Mouse (Mus musculus) forebrain, embryonic 10.5 days (tissue): ENCODE measurements around the gene Hoxa9. TPM values are rescaled to one million over a fixed set of nuclear protein-coding genes. Genes with fewer than 3 reads are reported as not detected.
A peak's percentile ranks its signal among the peaks of the same experiment; 100 is the strongest.

Experiments used
- DNase-seq: peaks from one replicate; pipeline ENCODE4 v3.0.0-alpha.2; 2017; ENCODE audit warnings: low spot score; ENCODE audit errors: extremely low spot score
- H3K27ac ChIP-seq: fragments of 300-500 bp; sonication (generic); 2 replicates; pipeline ENCODE4 v1.5.1; 2016; ENCODE audit warnings: mild to moderate bottlenecking
- H3K27me3 ChIP-seq: fragments of 300-500 bp; sonication (generic); 2 replicates; pipeline ENCODE4 v1.6.1; 2016; ENCODE audit warnings: mild to moderate bottlenecking; ENCODE audit not compliant: poor library complexity, severe bottlenecking
- H3K36me3 ChIP-seq: fragments of 300-500 bp; sonication (generic); replicated peaks from 2 replicates; pipeline ENCODE4 v1.6.1; 2016; ENCODE audit warnings: mild to moderate bottlenecking, moderate library complexity
- H3K4me1 ChIP-seq: fragments of 300-500 bp; sonication (generic); 2 replicates; pipeline ENCODE4 v1.6.1; 2016
- H3K4me3 ChIP-seq: fragments of 300-500 bp; sonication (generic); 2 replicates; pipeline ENCODE4 v1.5.1; 2016; ENCODE audit warnings: mild to moderate bottlenecking, moderate library complexity
- H3K9me3 ChIP-seq: fragments of 300-500 bp; sonication (generic); 2 replicates; pipeline ENCODE4 v1.6.1; 2016; ENCODE audit warnings: mild to moderate bottlenecking, moderate library complexity
- WGBS: fragments of 180-500 bp; shearing (Covaris S2); methylation state at CpG from one replicate; pipeline ENCODE4 v1.1.7; 2016; 5-methylcytosine and 5-hydroxymethylcytosine counted together
- polyA plus RNA-seq: library from polyadenylated mRNA; unstranded; fragments of >200 nt; fragmentation: Nextera tagmentation; extraction: Ambion mirVana; gene quantifications from 2 replicates; pipeline ENCODE4 v1.2.1, GENCODE M21; 2016

The Hoxa9 gene
- polyA plus RNA-seq, 1 experiment from 2014 or later, result not detected

GRCm38 (mm10) chr6:52256956-52257355, 26.1 kb upstream of the Hoxa9 start:
- no peaks in the 10 kb centered on the region for H3K9me3 ChIP-seq
- WGBS, result 0% methylated on average over 6 of the region's 6 CpGs
- H3K4me3 ChIP-seq, result no peak overlapping the region
- peaks cover 16% of the 10 kb centered on the region for H3K4me1 ChIP-seq
- peak; percentile 75 for DNase-seq
- no peak overlapping the region for H3K27ac ChIP-seq
- H3K27me3 ChIP-seq, result peaks cover 100% of the 10 kb centered on the region
- no peaks in the 10 kb centered on the region for H3K36me3 ChIP-seq

DNA sequence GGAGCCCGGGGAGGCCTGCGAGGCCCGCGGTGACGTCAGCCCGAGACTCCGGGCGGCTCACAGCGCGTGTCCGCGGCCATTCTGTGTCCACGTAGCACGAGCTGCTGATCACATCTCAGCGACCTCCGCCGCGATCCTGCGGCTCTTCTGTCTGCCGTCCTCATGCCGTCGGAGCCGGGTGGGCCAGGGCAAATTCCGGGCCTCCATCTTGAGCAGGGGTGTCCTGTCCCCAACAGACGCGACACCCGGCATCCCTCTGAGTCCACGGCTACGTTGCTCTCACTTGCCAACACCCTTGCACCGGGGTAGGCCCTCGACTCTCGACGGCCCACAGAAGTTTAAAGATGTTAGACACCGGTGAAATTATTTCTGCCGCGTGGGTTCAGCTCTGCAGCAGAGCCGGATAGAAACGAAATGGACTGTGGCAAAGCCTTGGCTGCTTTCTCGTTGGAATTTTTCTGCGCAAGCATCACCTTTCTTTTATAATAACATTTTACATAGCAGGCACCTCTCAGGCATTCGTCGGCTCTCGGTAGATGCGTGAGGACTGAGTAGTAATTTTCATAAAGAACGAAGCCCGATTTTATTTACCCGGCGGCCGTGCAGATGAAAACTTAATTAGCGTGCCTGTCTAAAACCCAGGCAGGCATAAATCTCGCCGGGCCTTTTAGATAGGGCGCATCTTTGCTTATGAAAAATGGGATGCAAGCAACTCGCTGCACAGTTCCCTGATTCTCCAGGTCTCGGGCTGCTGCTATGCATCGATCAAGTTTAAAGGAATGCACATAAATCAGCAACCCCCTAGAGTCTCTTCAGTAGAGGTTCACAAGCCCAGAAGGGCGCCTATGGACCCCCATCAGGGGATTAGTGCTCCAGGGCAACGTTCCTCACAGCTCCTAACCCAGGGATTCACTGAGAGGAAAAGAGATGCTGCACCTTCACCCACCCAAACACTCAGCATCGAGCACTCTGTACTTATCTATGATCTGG, 22.9 kb upstream of the Hoxa9 start:
- WGBS, result under 1% methylated on average over 59 of the region's 59 CpGs
- Histone ChIP-seq H3K36me3 (no peaks in the 10 kb centered on the region), H3K9me3 (no peaks in the 10 kb centered on the region), H3K27ac (no peak overlapping the region), H3K4me1 (peaks cover 5% of the 10 kb centered on the region), H3K4me3 (0 out of 2 replicates have a peak overlapping the region, but pooled peaks have one; percentile 11), H3K27me3 (peaks cover 100% of the 10 kb centered on the region)
- DNase-seq, result no peak

GRCm38 (mm10) chr6:52252775-52253376, 22.0 kb upstream of the Hoxa9 start:
- no peak for DNase-seq
- Histone ChIP-seq H3K9me3 (no peaks in the 10 kb centered on the region), H3K27me3 (peaks cover 100% of the 10 kb centered on the region), H3K27ac (no peak overlapping the region), H3K4me3 (no peak overlapping the region), H3K36me3 (no peaks in the 10 kb centered on the region), H3K4me1 (peaks cover 5% of the 10 kb centered on the region)
- under 1% methylated on average over 35 of the region's 35 CpGs for WGBS

DNA sequence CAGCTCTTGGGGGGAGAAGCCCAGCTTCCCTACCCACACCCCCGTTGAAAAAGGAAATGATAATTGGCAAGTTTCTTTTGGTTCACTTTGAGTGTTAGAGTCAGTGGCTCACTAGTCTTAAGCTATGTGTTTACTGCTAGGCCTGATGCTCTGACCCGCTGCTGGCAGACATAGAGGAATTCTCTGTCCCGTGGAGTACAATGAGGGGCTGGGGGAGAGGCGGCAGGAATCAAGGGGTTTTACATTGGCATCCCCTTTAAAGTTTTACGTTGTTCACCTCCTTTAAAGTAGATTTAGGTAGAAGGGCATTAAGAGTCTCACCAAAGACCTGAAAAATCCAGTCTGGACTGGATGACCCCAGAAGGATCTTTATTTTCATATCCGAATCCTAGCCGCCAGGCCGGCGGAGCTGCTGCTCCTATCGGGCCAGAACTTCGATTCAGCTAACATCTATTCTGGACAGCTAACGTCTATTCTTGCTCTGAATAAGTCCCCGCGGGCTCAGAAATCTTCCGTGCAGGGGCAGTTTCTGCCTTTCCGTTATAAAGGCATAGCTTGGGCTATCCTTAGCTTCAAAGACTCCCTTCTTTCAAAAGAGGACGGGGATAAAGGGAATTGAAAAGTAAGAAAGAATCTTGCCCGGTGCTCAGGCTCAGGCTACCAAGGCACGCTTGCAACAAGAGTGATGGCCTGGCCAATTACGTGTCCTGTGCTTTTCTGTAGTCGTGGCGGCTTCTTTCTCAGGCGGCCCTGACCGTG, 21.3 kb upstream of the Hoxa9 start:
- Histone ChIP-seq H3K27me3 (peaks cover 100% of the 10 kb centered on the region), H3K27ac (no peak overlapping the region), H3K9me3 (no peaks in the 10 kb centered on the region), H3K4me1 (peaks cover 5% of the 10 kb centered on the region), H3K36me3 (no peaks in the 10 kb centered on the region), H3K4me3 (no peak overlapping the region)
- no peak for DNase-seq
- under 1% methylated on average over 24 of the region's 24 CpGs for WGBS

DNA sequence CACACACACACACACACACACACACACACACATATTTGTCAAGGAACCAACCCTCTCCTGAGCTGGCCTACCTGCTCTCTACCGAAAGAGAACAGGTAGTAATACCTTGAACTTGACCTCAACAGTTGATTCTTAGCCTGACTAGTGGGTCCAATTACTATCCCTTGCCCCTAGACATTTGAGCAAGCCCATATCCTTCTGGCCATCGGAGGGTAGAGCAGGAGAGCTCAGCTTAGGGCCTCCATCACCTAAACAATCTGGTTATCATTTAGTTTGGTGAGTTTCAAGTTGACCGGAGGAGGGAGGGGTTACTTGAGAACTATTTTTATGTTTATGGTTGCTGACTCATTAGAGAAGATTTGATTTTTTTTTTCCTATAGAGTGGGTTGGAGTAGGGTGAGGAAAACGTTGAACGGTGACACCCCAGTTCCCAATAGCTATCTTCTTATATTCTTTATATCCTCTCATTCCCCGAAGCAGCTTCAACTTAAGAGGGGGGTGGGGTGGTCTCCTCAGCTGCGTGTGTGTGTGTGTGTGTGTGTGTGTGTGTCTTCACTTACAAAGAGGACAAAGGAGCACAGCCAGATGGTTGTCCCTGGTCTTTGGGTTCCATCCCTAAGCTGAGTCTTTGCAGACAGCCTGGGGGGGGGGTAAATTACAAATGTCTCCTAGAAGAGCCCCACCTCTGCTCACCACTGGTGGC, 20.4 kb upstream of the Hoxa9 start:
- 8% methylated on average over 7 of the region's 7 CpGs for WGBS
- H3K4me3 ChIP-seq, result no peak overlapping the region
- no peak overlapping the region for H3K27ac ChIP-seq
- DNase-seq, result no peak
- H3K4me1 ChIP-seq, result peaks cover 5% of the 10 kb centered on the region
- H3K27me3 ChIP-seq, result peaks cover 100% of the 10 kb centered on the region
- no peaks in the 10 kb centered on the region for H3K9me3 ChIP-seq
- no peaks in the 10 kb centered on the region for H3K36me3 ChIP-seq

DNA sequence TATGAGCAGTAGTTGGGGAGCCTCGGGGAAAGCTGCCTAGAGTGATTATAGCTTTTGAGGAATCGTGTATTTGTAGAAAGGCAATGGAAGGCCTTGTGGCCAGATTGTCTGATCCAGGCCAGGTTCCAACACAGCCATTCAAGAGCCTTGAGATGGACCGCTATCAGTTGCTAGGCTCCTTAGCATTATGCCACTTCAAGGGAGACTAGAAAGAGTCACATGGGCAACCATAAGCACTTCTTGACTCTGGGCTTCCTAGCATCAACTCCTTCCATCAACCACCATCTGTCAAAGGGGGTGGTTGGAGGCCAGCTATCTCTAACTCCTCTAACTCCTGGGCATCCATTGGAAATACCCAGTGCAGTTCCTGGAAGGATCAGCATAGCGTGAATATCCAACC, 18.9 kb upstream of the Hoxa9 start:
- whole genome bisulfite sequencing, result under 1% methylated on average over 4 of the region's 4 CpGs
- no peaks in the 10 kb centered on the region for H3K9me3 ChIP-seq
- no peak for DNase-seq
- peaks cover 100% of the 10 kb centered on the region for H3K27me3 ChIP-seq
- H3K27ac ChIP-seq, result no peak overlapping the region
- no peaks in the 10 kb centered on the region for H3K36me3 ChIP-seq
- peaks cover 16% of the 10 kb centered on the region for H3K4me1 ChIP-seq
- no peak overlapping the region for H3K4me3 ChIP-seq

DNA sequence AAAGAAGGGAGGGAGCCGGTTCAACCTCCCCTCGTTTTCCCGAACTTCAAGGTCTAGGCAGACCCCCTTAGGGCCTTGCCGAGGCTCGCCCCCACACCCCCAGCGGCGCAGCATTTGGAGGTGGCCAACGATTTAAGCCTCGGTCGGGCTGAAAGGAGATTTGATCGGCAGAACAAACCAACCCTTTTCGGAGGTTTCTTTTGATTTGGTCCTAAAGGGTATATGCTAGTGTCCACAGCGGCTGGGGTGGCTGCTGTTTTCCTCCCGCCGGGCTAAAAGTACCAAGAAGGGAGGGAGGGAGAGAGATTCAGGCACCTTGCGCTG, 18.5 kb upstream of the Hoxa9 start:
- H3K4me3 ChIP-seq, result no peak overlapping the region
- H3K4me1 ChIP-seq, result peaks cover 16% of the 10 kb centered on the region
- H3K27me3 ChIP-seq, result peaks cover 100% of the 10 kb centered on the region
- H3K36me3 ChIP-seq, result no peaks in the 10 kb centered on the region
- DNase-seq, result no peak
- no peak overlapping the region for H3K27ac ChIP-seq
- under 1% methylated on average over 16 of the region's 16 CpGs for WGBS
- H3K9me3 ChIP-seq, result no peaks in the 10 kb centered on the region

- H3K27ac ChIP-seq, result no peak overlapping the region
- H3K36me3 ChIP-seq, result no peaks in the 10 kb centered on the region
- H3K4me1 ChIP-seq, result peaks cover 16% of the 10 kb centered on the region
- under 1% methylated on average over 27 of the region's 27 CpGs for WGBS
- no peaks in the 10 kb centered on the region for H3K9me3 ChIP-seq
- no peak for DNase-seq
- peaks cover 100% of the 10 kb centered on the region for H3K27me3 ChIP-seq
- no peak overlapping the region for H3K4me3 ChIP-seq
Observed at GRCm38 (mm10) chr6:52248638-52249414, 17.9 kb upstream of the Hoxa9 start.

DNA sequence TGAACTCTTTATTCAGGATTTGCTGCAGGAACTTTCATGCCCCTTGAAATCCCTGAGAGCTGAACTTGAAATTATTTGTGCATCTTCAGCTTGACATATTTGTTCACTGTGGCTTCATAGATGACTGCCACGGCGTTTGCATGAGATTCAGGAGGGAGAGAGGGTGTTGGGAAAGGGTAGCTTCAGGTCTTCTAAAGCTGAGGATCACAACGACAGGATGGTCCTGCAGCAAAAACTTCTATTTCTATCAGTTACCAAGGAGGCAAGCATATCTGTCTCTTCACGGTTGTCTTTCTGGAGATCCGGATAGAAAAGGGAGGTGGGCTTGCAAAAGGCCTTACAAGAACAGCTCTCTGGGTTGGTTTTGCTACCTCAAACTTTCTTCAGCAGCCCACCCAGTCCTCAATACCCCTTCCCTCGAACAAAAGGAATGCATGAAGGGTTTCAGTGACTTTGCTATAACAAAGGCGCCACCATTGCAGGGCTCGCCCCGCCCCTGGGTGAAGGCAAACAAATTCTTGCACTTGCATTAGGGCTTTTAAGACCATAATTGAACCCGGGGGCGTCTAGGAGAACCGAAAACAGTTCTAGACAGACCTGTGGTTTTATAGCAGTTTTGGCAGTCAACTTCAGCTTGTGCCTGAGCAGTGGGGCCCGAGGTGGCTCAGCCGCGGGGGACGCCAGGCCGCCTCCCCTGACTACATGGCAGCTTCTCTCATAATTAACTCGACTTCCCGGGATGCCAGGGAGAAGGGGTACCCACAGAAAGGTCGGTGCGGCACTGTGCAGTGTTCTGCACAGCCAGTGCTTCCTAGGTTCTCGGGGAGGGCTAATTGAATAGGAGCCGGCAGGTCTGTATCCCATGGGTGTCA, 17.1 kb upstream of the Hoxa9 start:
- Histone ChIP-seq H3K36me3 (no peaks in the 10 kb centered on the region), H3K4me1 (peaks cover 11% of the 10 kb centered on the region), H3K4me3 (no peak overlapping the region), H3K27me3 (peaks cover 100% of the 10 kb centered on the region), H3K27ac (no peak overlapping the region), H3K9me3 (no peaks in the 10 kb centered on the region)
- no peak for DNase-seq
- 2% methylated on average over 23 of the region's 23 CpGs for WGBS

GRCm38 (mm10) chr6:52246916-52247315, 16.0 kb upstream of the Hoxa9 start:
- 8% methylated on average over 3 of the region's 3 CpGs for WGBS
- Histone ChIP-seq H3K27ac (no peak overlapping the region), H3K36me3 (no peaks in the 10 kb centered on the region), H3K4me1 (peaks cover 11% of the 10 kb centered on the region), H3K27me3 (peaks cover 100% of the 10 kb centered on the region), H3K4me3 (no peak overlapping the region), H3K9me3 (no peaks in the 10 kb centered on the region)
- no peak for DNase-seq

GRCm38 (mm10) chr6:52246403-52246803, 15.5 kb upstream of the Hoxa9 start:
- H3K9me3 ChIP-seq, result no peaks in the 10 kb centered on the region
- H3K27ac ChIP-seq, result no peak overlapping the region
- WGBS, result under 1% methylated on average over 26 of the region's 26 CpGs
- no peaks in the 10 kb centered on the region for H3K36me3 ChIP-seq
- H3K4me3 ChIP-seq, result no peak overlapping the region
- peaks cover 11% of the 10 kb centered on the region for H3K4me1 ChIP-seq
- no peak for DNase-seq
- peaks cover 100% of the 10 kb centered on the region for H3K27me3 ChIP-seq
